Mouse (Mus musculus) lung, adult 2 months (tissue): ENCODE data around the gene Ablim1. TPM values are rescaled to one million over a fixed set of nuclear protein-coding genes. Genes with fewer than 3 reads are reported as not detected.

Experiments
- DNase-seq: peaks from one replicate; pipeline ENCODE4 v3.0.0; 2022
- H3K4me1 ChIP-seq: fragments of 200-500 bp; 2 replicates; pipeline ENCODE4 v1.6.1; 2011; ENCODE audit warnings: low read length; ENCODE audit not compliant: control insufficient read depth, insufficient read depth
- H3K4me3 ChIP-seq: fragments of 200-500 bp; replicated peaks from 2 replicates; pipeline ENCODE3; 2011; ENCODE audit warnings: low read depth, mild to moderate bottlenecking, control low read depth, low read length; ENCODE audit errors: extremely low read depth
- CTCF ChIP-seq: fragments of 200-500 bp; IDR thresholded peaks from 2 replicates; pipeline ENCODE4 v1.5.1; 2011; ENCODE audit warnings: mild to moderate bottlenecking, low read length, control low read depth; ENCODE audit not compliant: insufficient read depth
- POLR2A ChIP-seq: fragments of 200-500 bp; IDR thresholded peaks from 2 replicates; pipeline ENCODE4 v1.6.1; 2011; ENCODE audit warnings: low read depth, mild to moderate bottlenecking, control low read depth, low read length, borderline replicate concordance; ENCODE audit errors: extremely low read depth
- WGBS: fragments of 180-500 bp; shearing (Covaris S2); methylation state at CpG from one replicate; pipeline ENCODE4 v1.1.7; 2018; 5-methylcytosine and 5-hydroxymethylcytosine counted together
- polyA plus RNA-seq: library from polyadenylated mRNA; depleted of rRNA; stranded (reverse); fragments of >200 nt; gene quantifications from 2 replicates; pipeline ENCODE4 v1.2.3, GENCODE M21; 2012

Gene Ablim1
- polyA plus RNA-seq, 1 experiment = 71.3 TPM

- DNase-seq = no peak
- 56% methylated on average over 10 of the region's 10 CpGs for WGBS
- no peak overlapping the region for H3K4me3 ChIP-seq
- peaks cover 18% of the 10 kb centered on the region for H3K4me1 ChIP-seq
- no peak for TF ChIP-seq POLR2A
- TF ChIP-seq CTCF = no peak
These were observed 73.1 kb downstream of the Ablim1 start for GRCm38 (mm10) chr19:57241363-57242192.

GRCm38 (mm10) chr19:57240259-57240658, 74.5 kb downstream of the Ablim1 start:
- H3K4me1 ChIP-seq = peaks cover 18% of the 10 kb centered on the region
- 86% methylated on average over 6 of the region's 6 CpGs for WGBS
- TF ChIP-seq CTCF = no peak
- no peak for DNase-seq
- no peak overlapping the region for H3K4me3 ChIP-seq

- 25% methylated on average over 11 of the region's 11 CpGs for WGBS
- TF ChIP-seq POLR2A (no peak), CTCF (no peak)
- H3K4me3 ChIP-seq = peak overlapping the region; percentile 27
- DNase-seq = peak; percentile 74
- H3K4me1 ChIP-seq = peaks cover 18% of the 10 kb centered on the region
These were observed 75.4 kb downstream of the Ablim1 start for GRCm38 (mm10) chr19:57239176-57239784.

- 28% methylated on average over 7 of the region's 7 CpGs for WGBS
- Histone ChIP-seq H3K4me3 (peak overlapping the region; percentile 8), H3K4me1 (peaks cover 18% of the 10 kb centered on the region)
- DNase-seq = peak; percentile 58
- TF ChIP-seq POLR2A (no peak), CTCF (no peak)
These were observed 76.3 kb downstream of the Ablim1 start for GRCm38 (mm10) chr19:57238461-57238860.

GRCm38 (mm10) chr19:57237534-57237933, 77.2 kb downstream of the Ablim1 start:
- Histone ChIP-seq H3K4me3 (no peak overlapping the region), H3K4me1 (peaks cover 18% of the 10 kb centered on the region)
- DNase-seq = no peak
- WGBS = 70% methylated on average over 6 of the region's 6 CpGs
- TF ChIP-seq POLR2A (no peak), CTCF (no peak)

GRCm38 (mm10) chr19:57236647-57237046, 78.1 kb downstream of the Ablim1 start:
- DNase-seq = no peak
- Histone ChIP-seq H3K4me3 (no peak overlapping the region), H3K4me1 (peaks cover 18% of the 10 kb centered on the region)
- TF ChIP-seq POLR2A (no peak), CTCF (no peak)
- 88% methylated on average over 15 of the region's 15 CpGs for WGBS

- no peak for TF ChIP-seq CTCF
- TF ChIP-seq POLR2A = no peak
- Histone ChIP-seq H3K4me3 (no peak overlapping the region), H3K4me1 (peaks cover 16% of the 10 kb centered on the region)
- 85% methylated on average over 2 of the region's 2 CpGs for WGBS
- no peak for DNase-seq
These were observed 78.8 kb downstream of the Ablim1 start for GRCm38 (mm10) chr19:57235931-57236330.

GRCm38 (mm10) chr19:57230996-57231395, 83.7 kb downstream of the Ablim1 start:
- DNase-seq = no peak
- WGBS = 70% methylated on average over 4 of the region's 4 CpGs
- TF ChIP-seq CTCF = no peak
- TF ChIP-seq POLR2A = no peak
- no peak overlapping the region for H3K4me3 ChIP-seq
- H3K4me1 ChIP-seq = no peaks in the 10 kb centered on the region

- WGBS = 93% methylated on average over 3 of the region's 3 CpGs
- TF ChIP-seq POLR2A (no peak), CTCF (no peak)
These were observed 85.6 kb downstream of the Ablim1 start for GRCm38 (mm10) chr19:57229161-57229560.

GRCm38 (mm10) chr19:57228576-57228975, 86.1 kb downstream of the Ablim1 start:
- no peak overlapping the region for H3K4me3 ChIP-seq
- TF ChIP-seq POLR2A (no peak), CTCF (no peak)
- no peak for DNase-seq
- peaks cover 3% of the 10 kb centered on the region; the same call in 1 of the 2 replicates for H3K4me1 ChIP-seq
- WGBS = 85% methylated on average over 4 of the region's 4 CpGs

More at GRCm38 (mm10) chr19:57229161-57229560, 85.6 kb downstream of the Ablim1 start:
- Histone ChIP-seq H3K4me3 (no peak overlapping the region), H3K4me1 (no peaks in the 10 kb centered on the region)
- no peak for DNase-seq
